Mouse (Mus musculus) midbrain, embryonic 10.5 days (tissue): ENCODE measurements around the gene Gse1. TPM values are rescaled to one million over a fixed set of nuclear protein-coding genes. Genes with fewer than 3 reads are reported as not detected.

ENCODE experiments used
- DNase-seq: peaks from one replicate; pipeline ENCODE4 v3.0.0-alpha.2; 2017; ENCODE audit warnings: low spot score
- H3K27ac ChIP-seq: fragments of 300-500 bp; sonication (generic); replicated peaks from 2 replicates; pipeline ENCODE4 v1.5.1; 2016; ENCODE audit warnings: mild to moderate bottlenecking
- H3K27me3 ChIP-seq: fragments of 300-500 bp; sonication (generic); 2 replicates; pipeline ENCODE4 v1.6.1; 2016; ENCODE audit warnings: low read depth, mild to moderate bottlenecking; ENCODE audit not compliant: poor library complexity, severe bottlenecking
- H3K36me3 ChIP-seq: fragments of 300-500 bp; sonication (generic); 2 replicates; pipeline ENCODE4 v1.6.1; 2016; ENCODE audit warnings: mild to moderate bottlenecking, moderate library complexity
- H3K4me1 ChIP-seq: fragments of 300-500 bp; sonication (generic); 2 replicates; pipeline ENCODE4 v1.6.1; 2016
- H3K4me3 ChIP-seq: fragments of 300-500 bp; sonication (generic); 2 replicates; pipeline ENCODE4 v1.5.1; 2016; ENCODE audit warnings: mild to moderate bottlenecking, moderate library complexity
- H3K9me3 ChIP-seq: fragments of 300-500 bp; sonication (generic); replicated peaks from 2 replicates; pipeline ENCODE4 v1.6.1; 2016; ENCODE audit warnings: mild to moderate bottlenecking
- WGBS: fragments of 180-500 bp; shearing (Covaris S2); methylation state at CpG from one replicate; pipeline ENCODE4 v1.1.7; 2016; 5-methylcytosine and 5-hydroxymethylcytosine counted together
- polyA plus RNA-seq: library from polyadenylated mRNA; unstranded; fragments of >200 nt; fragmentation: Nextera tagmentation; extraction: Ambion mirVana; gene quantifications from 2 replicates; pipeline ENCODE4 v1.2.1, GENCODE M21; 2016

The Gse1 gene
- polyA plus RNA-seq, 1 experiment from 2014 or later = 12.7 TPM

DNA sequence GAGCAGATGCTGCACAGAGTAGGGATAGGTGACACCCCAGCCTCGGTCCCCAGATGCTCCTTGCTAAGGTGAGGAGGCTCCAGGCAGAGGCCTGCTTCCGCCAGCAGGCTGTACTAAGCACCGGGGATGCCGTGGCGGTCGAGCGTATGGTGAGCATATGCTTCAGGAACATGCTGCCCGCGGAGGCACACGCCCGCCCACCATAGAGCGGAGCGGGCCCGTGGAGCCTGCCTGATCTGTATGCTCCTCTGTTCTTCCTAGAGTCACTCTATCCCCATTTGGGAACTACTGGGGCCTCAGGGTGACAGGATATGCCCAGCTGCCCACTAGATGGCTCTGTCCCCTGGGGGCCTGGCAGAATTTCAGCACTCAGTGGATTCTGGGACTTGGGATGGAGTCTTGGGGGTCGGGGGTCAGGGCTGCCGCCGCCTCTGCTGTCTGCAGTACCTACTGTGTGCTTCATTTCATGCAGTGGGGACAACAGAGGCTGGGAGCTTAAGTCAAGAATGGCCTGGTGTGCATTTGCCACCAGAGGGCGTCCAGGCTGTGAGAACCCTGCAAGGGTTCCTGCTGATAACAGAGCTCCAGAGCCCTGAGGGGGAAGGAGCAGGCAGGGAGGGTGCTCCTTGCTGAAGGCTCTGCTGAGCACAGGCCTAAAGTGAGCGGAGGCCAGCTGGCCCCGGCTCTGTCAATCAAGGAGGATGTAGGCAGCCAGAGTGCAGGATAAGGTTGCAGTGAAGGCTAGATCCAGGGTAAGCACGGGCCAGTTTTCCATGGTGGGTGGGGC, 60.1 kb downstream of the Gse1 start:
- peaks cover 44% of the 10 kb centered on the region for H3K27me3 ChIP-seq
- DNase-seq = peak; percentile 64
- 45% methylated on average over 21 of the region's 21 CpGs for WGBS
- H3K27ac ChIP-seq = peak overlapping the region; percentile 84
- no peaks in the 10 kb centered on the region for H3K36me3 ChIP-seq
- peaks cover 93% of the 10 kb centered on the region for H3K4me1 ChIP-seq
- no peak overlapping the region for H3K4me3 ChIP-seq
- H3K9me3 ChIP-seq = no peaks in the 10 kb centered on the region

- H3K27ac ChIP-seq = peak overlapping the region; percentile 84
- peaks cover 93% of the 10 kb centered on the region for H3K4me1 ChIP-seq
- no peaks in the 10 kb centered on the region for H3K9me3 ChIP-seq
- H3K36me3 ChIP-seq = no peaks in the 10 kb centered on the region
- H3K4me3 ChIP-seq = no peak overlapping the region
- H3K27me3 ChIP-seq = peaks cover 38% of the 10 kb centered on the region
- WGBS = 86% methylated on average over 7 of the region's 7 CpGs
- DNase-seq = no peak
Observed at GRCm38 (mm10) chr8:120289191-120289590, 60.9 kb downstream of the Gse1 start.

DNA sequence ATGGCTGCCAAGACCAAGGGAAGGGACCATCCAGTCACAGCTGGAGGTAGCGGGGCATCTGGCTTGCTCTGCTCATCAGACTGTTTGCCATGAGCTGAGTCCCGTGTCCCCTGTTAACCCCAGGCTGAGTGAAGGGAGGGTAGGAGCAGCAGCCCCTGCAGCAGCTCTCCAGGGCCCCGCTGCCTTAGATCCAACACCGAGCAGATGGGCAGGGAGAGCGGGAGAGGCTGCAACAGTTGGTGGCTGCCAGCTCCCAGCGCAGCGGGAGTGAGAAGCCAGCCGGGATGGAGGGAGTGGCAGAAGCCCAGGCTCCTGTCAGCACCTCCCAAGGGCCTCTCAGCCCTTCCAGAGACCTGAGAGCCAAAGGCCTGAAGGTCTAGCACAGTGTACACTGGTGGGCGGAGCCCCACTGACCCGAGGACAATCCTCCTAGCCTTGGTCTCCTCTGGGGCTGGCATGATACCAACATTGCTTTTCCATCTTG, 61.5 kb downstream of the Gse1 start:
- 60% methylated on average over 10 of the region's 10 CpGs for WGBS
- Histone ChIP-seq H3K27ac (peak overlapping the region; percentile 84), H3K27me3 (peaks cover 37% of the 10 kb centered on the region), H3K4me1 (peaks cover 93% of the 10 kb centered on the region), H3K36me3 (no peaks in the 10 kb centered on the region), H3K4me3 (no peak overlapping the region), H3K9me3 (no peaks in the 10 kb centered on the region)
- DNase-seq = no peak

DNA sequence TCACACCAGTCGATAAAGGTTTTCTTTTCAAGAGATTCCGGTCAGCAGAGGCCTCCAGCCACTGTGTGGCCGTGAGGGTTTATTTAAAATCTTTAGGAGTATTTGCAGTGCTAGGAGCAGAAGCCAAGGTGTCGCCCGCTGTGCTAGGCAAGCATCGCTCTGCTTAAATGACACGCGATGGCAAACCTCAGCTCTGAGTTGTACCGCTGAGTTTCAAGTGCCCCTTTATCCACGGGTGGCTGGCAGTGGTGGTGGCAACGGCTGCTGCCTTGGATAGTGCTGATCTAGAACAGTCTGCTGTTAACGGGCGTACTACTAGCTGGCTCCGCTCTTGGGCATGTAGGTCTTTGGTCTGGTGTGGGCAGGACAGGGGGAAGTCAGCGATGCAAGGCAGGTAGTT, 62.4 kb downstream of the Gse1 start:
- Histone ChIP-seq H3K27me3 (peaks cover 39% of the 10 kb centered on the region), H3K27ac (peak overlapping the region; percentile 84), H3K36me3 (no peaks in the 10 kb centered on the region), H3K4me1 (peaks cover 93% of the 10 kb centered on the region), H3K4me3 (no peak overlapping the region), H3K9me3 (no peaks in the 10 kb centered on the region)
- WGBS = 73% methylated on average over 15 of the region's 15 CpGs
- DNase-seq = no peak

GRCm38 (mm10) chr8:120291650-120292049, 63.4 kb downstream of the Gse1 start:
- H3K27ac ChIP-seq = peak overlapping the region; percentile 89
- H3K4me3 ChIP-seq = no peak overlapping the region
- no peaks in the 10 kb centered on the region for H3K36me3 ChIP-seq
- H3K4me1 ChIP-seq = peaks cover 93% of the 10 kb centered on the region
- H3K9me3 ChIP-seq = no peaks in the 10 kb centered on the region
- H3K27me3 ChIP-seq = peaks cover 33% of the 10 kb centered on the region
- 88% methylated on average over 9 of the region's 9 CpGs for WGBS
- no peak for DNase-seq

GRCm38 (mm10) chr8:120292316-120293107, 64.3 kb downstream of the Gse1 start:
- H3K4me3 ChIP-seq = peak overlapping the region; percentile 9; the same call in 1 of the 2 replicates
- no peak for DNase-seq
- peaks cover 32% of the 10 kb centered on the region for H3K27me3 ChIP-seq
- H3K4me1 ChIP-seq = peaks cover 100% of the 10 kb centered on the region
- no peaks in the 10 kb centered on the region for H3K9me3 ChIP-seq
- H3K27ac ChIP-seq = peak overlapping the region; percentile 89
- H3K36me3 ChIP-seq = no peaks in the 10 kb centered on the region
- WGBS = 52% methylated on average over 8 of the region's 8 CpGs

DNA sequence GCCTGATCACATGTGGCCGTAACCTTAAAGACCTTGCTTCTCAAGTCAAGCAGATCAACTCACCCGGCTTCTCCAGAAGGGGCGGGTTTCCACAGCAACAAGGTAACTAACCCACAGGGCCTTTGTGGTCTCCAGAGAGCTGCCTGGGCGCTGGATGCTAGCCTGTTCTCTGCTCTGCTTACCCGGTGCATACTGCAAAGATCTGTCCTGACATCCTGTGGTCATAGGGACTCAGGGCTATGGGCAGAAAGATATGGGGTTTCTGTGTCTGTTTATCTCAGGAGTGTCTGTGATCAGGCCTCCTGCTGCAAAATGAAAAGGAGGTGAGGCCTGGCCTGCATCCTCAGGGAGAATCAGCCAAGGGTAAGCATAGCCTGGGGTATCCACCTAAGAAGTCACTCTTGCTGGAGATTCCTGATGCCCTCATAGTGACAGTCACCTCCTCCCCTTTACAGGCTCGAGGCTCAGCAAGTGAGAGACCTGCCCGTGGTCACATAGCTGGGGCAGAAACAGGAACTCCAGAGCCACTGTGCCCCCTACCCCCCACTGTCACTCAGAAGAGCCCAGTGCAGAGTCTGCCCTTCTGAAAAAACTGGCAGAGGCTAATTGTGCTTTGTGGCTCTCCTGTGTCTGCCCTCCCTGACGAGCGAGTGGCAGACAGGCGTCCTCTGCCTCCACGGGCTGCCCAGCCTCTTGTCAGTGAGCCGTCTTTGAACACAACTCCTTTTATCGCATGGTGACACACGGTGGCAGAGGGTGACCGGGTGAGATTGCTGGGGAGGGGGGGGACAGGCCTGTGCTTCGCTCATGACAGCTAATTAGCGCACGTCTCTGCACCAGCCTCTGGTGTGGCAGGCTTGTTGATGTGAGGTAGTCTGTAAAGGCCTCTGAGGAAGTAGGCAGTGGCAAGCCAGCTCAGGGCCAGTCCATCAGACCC, 65.4 kb downstream of the Gse1 start:
- peaks cover 100% of the 10 kb centered on the region for H3K4me1 ChIP-seq
- H3K27ac ChIP-seq = peak overlapping the region; percentile 89
- no peaks in the 10 kb centered on the region for H3K9me3 ChIP-seq
- WGBS = 28% methylated on average over 18 of the region's 18 CpGs
- no peaks in the 10 kb centered on the region for H3K36me3 ChIP-seq
- no peak for DNase-seq
- peaks cover 32% of the 10 kb centered on the region for H3K27me3 ChIP-seq
- H3K4me3 ChIP-seq = peak overlapping the region; percentile 12; the same call in 1 of the 2 replicates

DNA sequence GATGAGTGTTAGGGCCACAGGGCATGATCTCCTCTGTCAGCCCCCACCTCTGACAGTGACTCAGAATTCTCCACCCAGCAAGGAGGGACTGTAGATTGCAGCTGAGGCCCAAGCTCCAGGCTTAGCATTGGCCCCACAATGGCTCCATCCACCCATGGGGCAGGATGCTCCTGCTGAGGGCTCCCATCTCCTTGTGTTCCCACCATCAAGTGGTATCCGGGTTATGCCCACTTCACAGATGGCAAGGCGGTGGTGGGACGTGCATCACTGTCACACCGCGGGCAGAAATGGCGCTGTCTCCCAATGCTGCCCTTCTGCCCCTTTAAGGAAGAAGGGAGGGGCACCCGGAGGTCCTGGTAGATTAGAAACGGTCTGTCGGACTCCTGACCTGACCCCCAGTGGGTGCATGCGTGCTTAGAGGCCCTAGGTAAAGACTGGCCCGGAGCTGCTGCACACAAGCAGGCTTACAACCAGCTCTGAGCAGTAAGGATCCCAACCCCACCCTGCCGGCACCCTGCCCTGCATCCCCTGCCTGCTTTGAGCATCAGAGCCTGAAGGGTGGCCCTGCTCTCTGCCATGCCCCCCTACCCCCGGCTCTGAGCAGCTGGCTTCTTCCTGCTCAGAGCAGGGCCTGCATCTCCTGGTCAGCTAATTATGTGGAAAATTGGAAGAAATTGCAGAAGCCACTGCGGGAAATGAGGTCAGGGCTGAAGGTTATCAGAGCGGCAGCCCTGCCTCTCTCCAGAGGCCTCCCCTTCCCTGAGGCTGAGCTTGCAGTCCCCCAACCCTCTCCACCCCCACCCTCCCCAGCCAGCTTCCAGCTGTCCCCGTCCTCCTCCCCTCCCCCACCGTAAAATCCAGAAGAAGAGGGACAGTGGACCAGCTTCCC, 67.0 kb downstream of the Gse1 start:
- peaks cover 30% of the 10 kb centered on the region for H3K27me3 ChIP-seq
- H3K9me3 ChIP-seq = no peaks in the 10 kb centered on the region
- DNase-seq = peak; percentile 74
- H3K4me3 ChIP-seq = peak overlapping the region; percentile 30
- 14% methylated on average over 16 of the region's 17 CpGs for WGBS
- peaks cover 97% of the 10 kb centered on the region for H3K4me1 ChIP-seq
- peak overlapping the region; percentile 89 for H3K27ac ChIP-seq
- H3K36me3 ChIP-seq = no peaks in the 10 kb centered on the region

DNA sequence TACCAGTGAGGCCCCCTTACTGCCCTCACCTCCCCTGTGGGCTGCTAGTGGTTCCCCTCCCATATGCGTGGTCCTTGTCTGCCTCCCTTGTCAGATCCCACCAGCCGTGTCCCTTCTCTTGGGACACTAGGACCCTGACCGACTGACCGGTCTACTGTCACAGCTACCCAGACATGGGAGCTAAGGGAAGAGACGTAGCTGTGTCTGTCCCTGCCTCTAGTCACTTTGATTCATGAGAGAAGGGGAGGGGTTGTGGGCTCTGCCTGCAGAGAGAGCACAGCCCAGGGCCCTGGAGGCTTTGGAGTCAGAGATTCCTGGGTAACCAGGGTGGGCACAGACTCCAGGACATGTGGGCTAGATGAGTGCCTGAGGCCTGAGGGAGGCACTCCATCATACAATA, 68.7 kb downstream of the Gse1 start:
- H3K27me3 ChIP-seq = peaks cover 33% of the 10 kb centered on the region
- DNase-seq = no peak
- H3K27ac ChIP-seq = peak overlapping the region; percentile 89
- WGBS = 33% methylated on average over 5 of the region's 5 CpGs
- H3K4me1 ChIP-seq = peaks cover 91% of the 10 kb centered on the region
- no peaks in the 10 kb centered on the region for H3K36me3 ChIP-seq
- no peaks in the 10 kb centered on the region for H3K9me3 ChIP-seq
- H3K4me3 ChIP-seq = no peak overlapping the region

- DNase-seq = peak; percentile 65
- WGBS = 31% methylated on average over 22 of the region's 22 CpGs
- peaks cover 89% of the 10 kb centered on the region for H3K4me1 ChIP-seq
- H3K27me3 ChIP-seq = peaks cover 51% of the 10 kb centered on the region
- no peaks in the 10 kb centered on the region for H3K9me3 ChIP-seq
- no peaks in the 10 kb centered on the region for H3K36me3 ChIP-seq
- H3K4me3 ChIP-seq = peak overlapping the region; percentile 27
- H3K27ac ChIP-seq = peak overlapping the region; percentile 85
Observed at GRCm38 (mm10) chr8:120298601-120299532, 70.6 kb downstream of the Gse1 start.
